Mouse (Mus musculus) thymus, adult 2 months (tissue): ENCODE data around the gene L3mbtl2.

ENCODE experiments used
- CTCF ChIP-seq: fragments of 200-500 bp; IDR thresholded peaks from 2 replicates; pipeline ENCODE4 v1.5.1; 2012; ENCODE audit warnings: mild to moderate bottlenecking, control low read depth, low read length, moderate library complexity, borderline replicate concordance; ENCODE audit not compliant: control insufficient read depth, poor library complexity, insufficient read depth; ENCODE audit errors: extremely low read depth
- POLR2A ChIP-seq: fragments of 200-500 bp; IDR thresholded peaks from 2 replicates; pipeline ENCODE4 v1.6.1; 2012; ENCODE audit warnings: mild to moderate bottlenecking, low read length, control low read depth, moderate library complexity; ENCODE audit not compliant: control insufficient read depth, poor library complexity, insufficient read depth; ENCODE audit errors: extremely low read depth

DNA sequence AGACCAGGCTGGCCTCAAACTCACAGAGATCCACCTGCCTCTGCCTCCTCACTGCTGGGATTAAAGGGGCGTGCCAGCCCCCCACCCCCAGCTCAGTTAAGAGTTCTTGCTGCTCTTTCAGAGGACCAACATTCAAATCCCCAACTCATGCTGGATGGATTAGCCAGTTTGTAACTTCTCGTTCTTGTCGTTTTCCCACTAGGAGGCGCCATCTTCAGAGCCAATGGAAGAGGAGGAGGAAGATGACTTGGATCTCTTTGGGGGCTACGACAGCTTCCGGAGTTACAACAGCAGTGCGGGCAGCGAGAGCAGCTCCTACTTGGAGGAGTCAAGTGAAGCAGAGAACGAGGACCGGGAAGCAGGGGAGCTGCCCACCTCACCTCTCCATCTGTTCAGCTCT, 3.3 kb downstream of the L3mbtl2 start:
- TF ChIP-seq CTCF (no peak), POLR2A (no peak)
